Mouse (Mus musculus) telencephalon, adult 2 months (tissue): ENCODE measurements around the gene 1810010H24Rik.
A peak's percentile ranks its signal among the peaks of the same experiment; 100 is the strongest.
"Not testable (repeated sequence)": the region's sequence is repeated elsewhere in the genome, so short reads cannot be mapped to it uniquely, and the experiment has no call there.

Experiments used
- DNase-seq: peaks from one replicate; pipeline ENCODE4 v3.0.0-alpha.2; 2011; ENCODE audit warnings: low read depth, low spot score

The 1810010H24Rik gene

DNA sequence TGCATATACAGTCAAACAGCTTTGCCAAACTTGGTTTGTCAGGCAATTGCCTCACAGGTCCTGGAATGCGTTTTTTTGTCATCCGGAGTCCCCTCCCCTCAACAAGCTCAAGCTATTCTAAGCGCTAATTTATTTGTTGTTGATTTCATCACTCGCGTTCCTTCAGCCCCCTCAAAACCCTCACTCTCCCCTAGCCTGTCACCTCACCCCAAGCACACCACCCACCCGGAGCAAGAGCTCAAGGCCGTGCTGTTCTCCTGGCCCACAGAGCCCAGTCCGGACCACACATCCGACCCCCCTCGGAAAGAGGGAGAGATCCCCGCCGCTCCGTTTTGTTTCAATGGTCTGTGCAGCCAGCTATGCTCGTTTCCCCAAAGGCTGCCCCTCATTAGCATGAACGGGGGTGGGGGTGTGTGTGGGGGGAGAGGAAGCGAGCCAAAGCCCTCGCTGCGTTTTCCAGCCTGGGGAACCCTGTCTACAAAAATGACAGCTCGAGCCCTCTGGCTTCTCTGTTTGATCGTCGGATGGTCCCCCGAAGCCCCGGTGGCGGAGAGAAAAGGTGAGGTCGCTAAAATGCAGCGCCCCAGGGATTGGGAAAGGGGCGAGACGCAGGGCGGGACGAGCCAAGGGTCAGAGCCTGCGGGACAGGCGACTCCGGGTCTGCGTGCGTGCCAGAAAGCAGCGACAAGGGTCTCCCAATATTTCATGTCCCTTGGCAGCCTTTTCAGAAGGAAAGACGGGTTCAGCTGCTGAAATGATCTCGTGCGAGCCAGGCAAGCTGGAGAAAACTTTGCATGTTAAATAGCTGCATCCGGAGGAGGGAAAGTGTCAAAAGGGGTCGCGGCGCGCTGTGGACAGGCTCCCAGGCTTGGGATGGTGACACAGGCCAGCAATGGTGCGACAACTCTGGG, at the start of gene 1810010H24Rik:
1810010H24Rik (plus strand) TSS at position 271 of the 911 bp plus-strand sequence.
- DNase-seq: no peak

DNA sequence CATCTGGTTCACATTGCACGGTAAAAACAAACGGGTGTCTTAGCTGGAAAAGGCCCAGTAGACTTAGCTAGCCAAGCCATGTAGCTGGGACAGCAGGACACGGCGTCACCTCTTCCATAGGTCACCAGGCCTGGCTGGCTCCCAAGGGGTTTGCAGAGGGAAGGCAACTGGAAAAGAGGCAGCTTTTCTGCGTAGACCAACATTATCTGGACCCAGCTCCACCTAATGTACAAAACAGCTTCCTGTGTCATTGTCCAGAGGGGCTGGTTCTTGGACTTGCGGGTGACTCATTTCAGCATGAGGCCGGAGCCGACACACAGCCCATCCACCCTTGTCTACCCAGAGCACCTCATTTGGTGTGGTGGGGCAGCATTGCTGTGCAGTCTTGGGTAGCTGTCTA, 49.3 kb upstream of the 1810010H24Rik start:
- no peak for DNase-seq

DNA sequence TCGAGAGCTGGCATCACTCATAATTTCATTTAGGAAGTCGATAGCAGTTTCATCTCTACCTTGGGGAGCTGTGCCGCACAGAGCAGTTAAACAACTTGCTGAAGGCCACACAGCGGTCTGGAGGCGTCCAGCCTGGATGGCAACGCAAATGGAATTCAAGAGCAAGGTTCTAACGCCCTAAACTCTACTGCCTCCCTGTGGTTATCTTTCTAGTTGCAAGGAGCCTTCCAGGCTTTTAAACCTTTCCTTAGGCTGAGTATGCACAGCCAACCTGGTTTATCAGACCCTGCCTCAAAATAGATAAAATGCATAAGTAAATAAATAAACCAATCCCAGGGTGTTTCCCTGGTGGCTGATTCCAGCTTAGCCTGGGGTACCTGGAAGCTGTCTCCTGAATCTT, 45.0 kb upstream of the 1810010H24Rik start:
- DNase-seq: peak; percentile 47

DNA sequence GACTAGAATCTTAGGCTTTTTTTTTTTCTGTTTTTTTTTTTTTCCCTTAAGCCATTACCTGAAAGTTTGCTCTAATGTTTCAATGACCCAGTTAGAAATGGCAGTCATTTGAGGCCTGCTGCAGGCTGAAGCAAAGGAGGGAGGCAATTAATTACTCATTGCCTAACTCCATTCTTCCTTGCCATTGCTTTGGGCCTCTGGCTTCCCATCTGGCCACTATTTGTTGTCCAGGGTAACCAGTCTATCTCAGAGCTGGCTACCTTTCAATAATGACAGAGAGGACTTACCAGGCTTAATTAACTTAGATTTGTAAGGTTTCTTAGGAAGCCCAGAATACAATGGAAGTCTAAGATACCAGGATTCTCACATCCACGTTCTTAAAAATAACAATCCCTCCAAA, 43.7 kb upstream of the 1810010H24Rik start:
- no peak for DNase-seq

DNA sequence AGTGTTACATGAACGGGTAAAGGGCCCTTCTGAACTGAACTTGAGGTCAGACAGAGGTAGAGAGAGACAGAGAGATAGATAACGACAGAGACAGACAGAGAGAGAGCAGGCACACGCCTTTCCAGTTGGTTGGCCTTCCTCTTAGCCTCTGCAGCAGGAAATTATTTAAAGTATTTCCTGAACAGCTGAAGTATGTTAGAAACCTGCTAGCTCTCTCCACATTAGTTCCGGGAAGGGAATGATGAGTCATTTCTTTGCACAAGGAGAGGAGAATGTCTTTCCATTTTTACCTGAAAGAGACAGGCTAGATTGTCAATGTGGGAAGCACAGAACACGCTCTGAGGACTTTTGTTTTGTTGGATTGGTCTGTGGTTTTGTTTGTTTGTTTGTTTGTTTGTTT, 43.1 kb upstream of the 1810010H24Rik start:
- DNase-seq: no peak

DNA sequence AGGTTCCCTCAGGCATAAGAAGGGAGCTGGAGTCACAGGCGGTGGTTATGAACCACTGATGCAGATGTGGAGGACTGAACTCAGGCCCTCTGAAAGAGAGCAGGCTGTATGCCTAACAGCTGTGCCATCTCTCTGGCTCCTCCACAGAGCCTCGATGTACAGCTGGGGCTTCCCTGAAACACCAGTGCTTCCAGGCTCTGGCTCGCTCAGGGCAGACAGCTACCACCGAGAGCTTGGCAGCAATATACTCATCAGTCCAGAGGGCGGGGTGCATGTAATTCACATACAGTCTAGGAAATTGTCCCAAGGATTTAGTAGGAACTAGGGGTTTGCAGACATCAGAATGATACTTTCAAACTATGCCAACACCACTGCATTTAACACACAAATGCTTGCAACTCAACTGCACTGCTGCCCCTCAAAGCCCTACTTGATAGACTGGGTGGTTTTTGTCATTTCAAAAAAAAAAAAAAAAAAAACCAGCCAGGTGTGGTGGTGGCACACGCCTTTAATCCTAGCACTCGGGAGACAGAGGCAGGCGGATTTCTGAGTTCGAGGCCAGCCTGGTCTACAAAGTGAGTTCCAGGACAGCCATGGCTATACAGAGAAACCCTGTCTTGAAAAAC, 39.4 kb upstream of the 1810010H24Rik start:
- not testable (repeated sequence) for DNase-seq

DNA sequence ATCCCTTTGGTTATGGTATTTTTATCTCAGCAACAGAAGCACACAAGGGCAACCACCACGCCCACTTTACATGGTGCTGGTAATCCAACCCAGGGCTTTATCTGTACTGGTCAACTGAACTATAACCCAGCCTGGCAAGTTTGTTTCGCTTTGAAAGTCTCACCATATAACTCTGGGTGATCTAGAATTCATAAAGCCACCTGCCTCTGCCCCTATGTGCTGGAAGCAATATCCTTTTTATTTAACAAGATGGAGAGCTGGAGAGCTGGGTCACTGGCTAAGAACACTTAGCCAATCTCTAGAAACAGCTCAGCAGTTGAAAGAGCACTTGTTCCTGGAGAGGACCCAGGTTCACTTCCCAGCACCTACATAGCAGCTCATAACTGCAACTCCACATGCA, 38.1 kb upstream of the 1810010H24Rik start:
- no peak for DNase-seq

DNA sequence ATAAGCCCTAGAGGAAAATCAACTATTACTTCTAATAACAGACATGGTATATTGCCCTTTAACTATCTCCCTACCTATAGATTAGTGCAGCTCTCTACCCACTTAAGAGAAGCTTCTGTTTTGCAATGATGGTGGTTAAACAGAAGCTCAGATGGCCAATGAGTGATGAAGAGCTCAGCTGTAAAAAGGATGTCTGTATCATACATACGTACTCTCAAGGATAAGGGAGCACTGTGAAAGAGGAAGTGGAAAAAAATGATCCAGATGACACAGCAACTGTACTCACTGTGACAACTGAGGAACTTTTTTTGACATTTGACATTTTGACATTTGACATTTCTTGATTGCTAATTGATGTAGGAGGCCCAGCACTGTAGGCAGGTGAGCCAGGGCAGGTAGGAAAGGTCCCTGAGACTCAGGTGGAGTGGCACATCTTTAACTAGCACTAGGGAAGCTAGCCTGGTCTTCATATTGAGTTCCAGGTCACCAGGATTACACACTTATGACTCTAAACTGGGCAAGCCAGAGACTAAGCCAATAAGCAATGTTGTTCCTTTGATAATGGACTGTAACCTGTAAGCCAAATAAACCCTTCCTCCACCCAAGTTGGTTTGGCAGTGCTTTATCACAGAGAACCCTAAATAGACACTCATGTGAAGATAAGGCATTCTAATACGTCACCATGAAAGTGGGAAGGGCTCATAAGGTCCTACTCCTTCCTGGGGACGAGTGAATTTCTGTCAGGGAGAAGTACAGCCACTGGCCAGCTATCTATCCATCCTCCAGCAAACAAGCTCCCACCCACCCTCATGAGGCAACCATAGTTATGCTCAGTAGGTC, 31.0 kb upstream of the 1810010H24Rik start:
- DNase-seq: no peak

DNA sequence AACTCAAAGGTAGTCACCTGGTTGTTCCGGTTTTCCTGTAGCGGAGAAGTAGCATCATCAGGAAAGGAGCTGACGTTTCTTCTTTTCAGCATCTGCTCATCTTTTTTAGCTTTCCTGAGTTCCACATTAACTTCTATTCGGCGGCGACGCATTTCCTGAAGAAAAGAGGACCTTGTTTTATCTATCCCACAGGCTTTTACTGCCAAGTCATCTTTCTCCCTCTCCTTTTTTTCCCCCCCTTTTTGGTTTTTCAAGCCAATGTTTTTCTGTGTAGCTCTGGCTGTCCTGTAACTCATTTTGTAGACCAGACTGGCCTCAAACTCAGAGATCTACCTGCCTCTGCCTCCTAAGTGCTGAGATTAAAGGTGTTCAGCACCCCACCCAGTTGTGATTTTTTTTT, 29.0 kb upstream of the 1810010H24Rik start:
- not testable (repeated sequence) for DNase-seq

DNA sequence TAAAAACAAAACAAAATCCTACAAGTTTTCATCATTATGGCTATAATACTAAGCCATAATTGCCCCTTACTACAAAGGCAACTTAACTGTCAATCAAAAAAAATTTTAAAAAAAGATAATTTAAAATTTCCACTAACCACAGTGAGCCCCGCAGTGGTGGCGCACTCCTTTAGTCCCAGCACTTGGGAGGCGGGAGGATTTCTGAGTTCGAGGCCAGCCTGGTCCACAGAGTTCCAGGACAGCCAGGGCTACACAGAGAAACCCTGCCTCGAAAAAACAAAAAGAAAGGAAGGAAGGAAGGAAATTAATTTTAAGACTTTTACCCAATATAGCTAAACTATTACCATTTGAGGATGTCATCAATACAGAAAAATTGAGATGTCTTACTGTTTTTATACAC, 27.5 kb upstream of the 1810010H24Rik start:
- DNase-seq: no peak

DNA sequence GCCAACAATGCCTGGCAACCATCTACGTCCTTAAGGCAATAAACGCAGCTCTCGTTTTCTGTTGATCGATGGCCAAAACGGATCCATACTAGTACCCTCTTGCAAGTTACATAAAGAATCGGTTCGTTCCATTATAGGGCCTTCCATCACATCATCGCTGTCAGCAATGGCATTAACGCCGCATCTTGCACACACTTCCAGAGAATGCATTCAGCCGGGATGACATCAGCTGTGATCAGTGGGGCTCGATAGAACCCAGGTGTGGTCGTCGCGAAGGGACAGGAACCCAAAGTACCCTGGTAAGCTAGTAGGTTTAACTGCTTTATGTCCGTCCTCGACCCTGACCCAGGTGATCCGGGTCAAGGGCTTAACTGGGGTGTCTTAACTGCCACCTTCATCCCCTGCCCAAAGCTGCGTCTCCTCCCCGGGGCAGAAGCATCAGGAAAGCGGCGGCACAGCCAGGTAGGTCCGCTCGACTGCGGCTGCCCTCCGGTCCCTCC, 26.8 kb upstream of the 1810010H24Rik start:
- no peak for DNase-seq

DNA sequence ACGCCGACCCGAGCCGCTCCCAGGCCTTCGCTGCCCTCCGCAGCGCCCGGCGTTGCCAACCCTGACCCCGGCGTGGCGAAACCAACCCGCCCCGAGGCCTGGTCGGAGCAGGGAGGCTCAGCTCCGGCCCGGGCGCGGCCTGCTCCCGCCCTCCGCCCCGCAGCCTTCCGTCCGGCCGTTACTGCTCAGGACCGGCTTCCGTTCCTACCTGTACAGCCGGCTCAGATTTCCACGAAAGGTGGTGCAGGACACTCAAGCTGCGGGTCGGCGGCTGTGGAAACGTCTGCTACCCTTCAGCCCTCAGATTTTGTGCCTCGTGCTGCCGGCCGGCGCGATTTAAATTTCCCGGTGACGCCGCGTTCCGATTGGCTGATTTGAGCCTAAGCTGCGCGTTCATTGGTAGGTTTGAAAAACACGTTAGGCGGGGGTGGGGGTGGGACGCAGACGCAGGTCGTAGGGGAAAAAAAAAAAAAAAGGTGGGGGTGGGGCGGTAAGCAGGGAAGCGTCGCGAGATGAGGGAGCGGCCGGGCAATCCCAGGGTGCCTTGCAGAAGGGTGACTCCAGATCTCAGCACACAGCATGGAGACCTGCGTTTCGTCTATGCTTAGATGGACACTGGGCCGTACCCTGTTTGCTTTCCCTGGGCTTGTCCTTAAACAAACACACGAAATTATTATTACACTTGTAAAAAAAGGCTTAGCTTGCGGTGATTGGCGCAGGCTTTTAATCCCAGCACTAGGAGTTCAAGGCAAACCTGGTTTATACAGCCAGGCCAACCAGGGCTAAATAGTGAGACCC, 26.1 kb upstream of the 1810010H24Rik start, which contains the start of gene Kpna2:
Kpna2 (minus strand) TSS at position 391 of the 798 bp plus-strand sequence.
- peak; percentile 95 for DNase-seq

DNA sequence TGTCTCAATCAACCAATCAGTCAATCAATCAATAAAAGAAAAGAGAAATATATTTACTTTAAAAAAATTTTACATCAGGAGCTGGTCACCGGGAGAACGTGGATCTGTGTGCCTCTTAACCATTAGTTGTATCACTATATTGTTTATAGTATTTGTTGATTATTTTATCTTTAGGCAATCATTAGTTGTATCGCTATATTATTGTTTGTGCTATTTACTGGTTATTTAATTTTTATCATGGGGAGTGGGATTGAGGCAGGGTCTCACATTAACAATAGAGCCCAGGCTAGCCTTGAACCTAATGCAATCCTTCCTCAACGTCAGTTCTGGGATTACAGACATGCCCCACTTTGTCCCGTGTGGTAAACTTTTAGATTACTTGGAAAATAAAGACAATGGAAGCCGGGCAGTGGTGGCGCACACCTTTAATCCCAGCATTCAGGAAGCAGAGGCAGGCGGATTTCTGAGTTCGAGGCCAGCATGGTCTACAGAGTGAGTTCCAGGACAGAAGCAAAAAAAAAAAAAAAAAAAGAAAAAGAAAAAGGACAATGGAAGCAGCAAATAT, 25.4 kb upstream of the 1810010H24Rik start:
- no peak for DNase-seq

DNA sequence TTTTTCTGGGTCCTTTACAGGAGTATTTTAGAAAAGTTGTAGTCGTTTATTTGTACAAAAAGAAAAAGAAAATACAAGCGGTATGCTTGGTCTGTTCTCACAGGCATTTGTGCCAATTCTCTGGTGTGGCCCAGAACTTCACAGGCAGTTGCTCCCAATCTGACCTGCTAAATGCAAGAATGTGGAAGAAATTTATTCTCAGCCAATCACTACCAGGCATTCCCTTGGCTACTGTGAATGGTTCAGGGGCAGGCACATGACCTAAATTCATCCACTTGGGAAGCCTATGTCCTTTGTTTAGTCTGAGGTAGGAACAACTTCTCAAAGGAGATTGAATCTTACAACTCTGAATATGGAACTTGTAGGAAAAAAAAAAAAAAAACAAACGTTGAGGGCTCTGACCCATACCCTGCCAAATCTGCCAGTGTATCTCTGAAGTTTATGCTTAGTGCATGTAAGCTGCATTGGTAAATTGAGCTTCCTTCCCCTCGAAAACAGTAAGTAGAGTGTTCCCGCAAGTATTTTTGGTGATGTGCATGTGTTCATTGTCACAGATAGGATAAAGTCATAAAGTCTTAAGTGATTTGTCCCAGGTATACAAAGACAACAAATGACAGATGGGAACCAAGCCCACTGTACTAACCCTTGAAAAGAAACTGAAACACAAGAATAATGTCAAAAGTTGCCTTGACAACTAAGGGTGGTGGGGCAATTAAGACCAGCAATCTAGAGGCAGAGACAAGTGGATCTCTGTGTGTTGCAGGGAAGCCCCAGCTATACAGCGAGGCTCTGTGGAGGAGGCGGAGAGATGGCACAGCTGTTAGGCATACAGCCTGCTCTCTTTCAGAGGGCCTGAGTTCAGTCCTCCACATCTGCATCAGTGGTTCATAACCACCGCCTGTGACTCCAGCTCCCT, 23.5 kb upstream of the 1810010H24Rik start:
- no peak for DNase-seq

DNA sequence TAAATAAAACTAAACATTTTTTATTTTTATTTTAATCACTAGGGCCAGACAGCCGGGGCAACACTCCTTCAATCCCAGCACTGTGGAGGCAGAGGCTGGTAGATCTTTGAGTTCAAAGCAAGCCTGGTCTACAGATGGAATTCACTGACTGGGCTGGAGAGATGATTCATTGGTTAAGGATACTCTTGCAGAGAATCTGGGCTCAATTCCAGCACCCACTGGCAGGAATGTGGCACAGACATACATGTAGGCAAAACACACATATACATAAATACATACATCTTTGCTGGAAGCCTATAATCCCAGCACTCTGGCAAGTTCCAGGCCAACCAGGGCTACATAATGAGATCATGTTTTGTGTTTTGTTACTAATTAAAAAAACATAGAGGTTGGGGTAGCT, 19.9 kb upstream of the 1810010H24Rik start:
- no peak for DNase-seq

DNA sequence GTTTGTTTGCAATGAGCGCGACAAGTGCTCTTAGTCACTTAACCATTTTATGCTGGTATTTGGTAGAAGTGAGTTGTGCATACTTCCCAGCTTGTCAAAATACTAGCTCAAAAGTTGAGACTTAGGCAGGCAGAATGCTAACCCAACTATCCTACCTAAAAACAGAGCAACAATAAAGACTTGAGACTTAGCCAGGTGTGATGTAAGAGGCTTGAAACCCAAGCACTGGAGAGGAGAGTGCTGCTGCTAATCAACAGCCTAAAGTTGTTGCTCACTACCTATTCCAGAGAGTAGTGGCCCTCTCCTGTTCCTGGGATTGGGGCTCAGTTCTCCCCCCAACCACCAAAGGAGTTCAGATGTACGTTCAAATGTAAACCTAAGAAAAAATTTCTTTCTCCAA, 15.0 kb upstream of the 1810010H24Rik start:
- DNase-seq: no peak

DNA sequence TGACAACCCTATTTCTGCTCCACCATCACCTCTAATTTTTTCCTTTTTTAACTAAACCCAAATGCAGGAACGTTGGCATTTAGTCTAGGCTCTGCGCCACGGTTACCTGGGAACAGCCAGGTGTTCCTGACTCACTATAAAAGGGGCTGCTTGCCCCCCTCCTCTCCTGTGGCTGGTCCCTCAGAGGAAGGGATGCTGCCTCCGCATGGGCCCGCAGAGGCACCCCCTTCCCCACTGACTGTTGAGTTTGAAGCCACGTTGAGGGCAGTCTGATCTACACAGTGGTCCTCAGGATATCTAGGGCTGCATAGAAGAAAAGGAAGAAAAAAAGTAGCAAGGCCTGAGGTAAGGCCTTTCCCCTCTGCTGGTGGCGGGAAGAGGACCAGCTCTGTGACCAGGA, 14.3 kb upstream of the 1810010H24Rik start:
- DNase-seq: no peak

DNA sequence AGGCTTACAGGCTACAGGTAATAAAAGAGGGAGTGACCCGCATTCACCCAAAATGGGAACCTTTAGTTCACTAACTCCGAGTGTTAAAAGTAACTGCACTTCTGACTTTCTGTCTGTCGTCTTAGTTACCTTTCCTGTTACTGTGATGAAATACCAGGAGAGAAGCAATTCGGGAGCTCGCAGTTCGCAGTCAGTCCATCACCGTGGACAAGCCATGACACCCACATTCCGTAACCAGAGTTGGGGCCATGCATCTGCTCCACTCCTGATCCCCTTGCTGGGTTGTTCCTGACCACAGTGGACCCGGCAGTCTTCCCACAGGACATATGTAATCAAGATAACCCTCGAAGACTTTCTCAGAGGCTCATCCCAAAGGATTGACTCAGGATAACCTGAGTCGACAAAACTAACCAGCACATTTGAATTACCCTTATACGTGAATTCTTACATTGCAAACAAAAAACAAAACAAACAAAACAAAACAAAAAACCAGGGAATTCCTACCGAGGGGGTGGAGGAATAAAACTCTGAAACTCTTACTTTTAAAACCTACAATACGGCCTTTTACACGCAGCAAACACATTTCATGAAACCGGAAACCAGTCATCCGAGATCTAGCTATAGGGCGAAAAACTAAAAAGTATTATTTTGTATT, 13.7 kb upstream of the 1810010H24Rik start:
- DNase-seq: no peak
